Mouse (Mus musculus): Measurements from ENCODE around the gene Gm17455.

DNA sequence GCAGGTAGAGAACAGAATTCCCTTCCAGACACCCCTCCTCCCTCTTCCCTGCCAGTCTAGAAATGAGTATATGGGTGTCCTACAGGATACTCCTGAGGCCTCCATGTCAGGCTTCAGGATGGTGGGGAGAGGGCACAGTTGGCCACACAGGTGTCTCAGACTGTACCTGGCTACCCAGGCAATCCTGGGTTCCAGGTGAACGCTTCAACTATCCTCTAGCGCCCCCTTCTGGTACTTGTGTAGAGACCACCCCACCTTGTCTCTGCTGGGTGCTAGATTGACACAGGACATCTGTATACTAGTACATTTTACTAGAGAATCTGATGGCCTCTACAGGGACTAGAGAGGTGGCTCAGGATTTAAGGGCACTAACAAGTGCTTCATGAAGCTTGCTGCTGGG is 43.6 kb downstream of the Gm17455 start:
- TF ChIP-seq CTCF (IDR thresholded peaks at IDR 0.05; ENCODE audit: borderline replicate concordance, insufficient read depth, low read length) (no peak), POLR2A (IDR thresholded peaks at IDR 0.05; ENCODE audit: low read depth, low read length) (no peak)
